Mouse (Mus musculus) adrenal gland, postnatal 14 days (tissue): ENCODE measurements around the gene Fam135a. TPM values are rescaled to one million over a fixed set of nuclear protein-coding genes. Genes with fewer than 3 reads are reported as not detected.

ENCODE experiments used
- total RNA-seq: library from RNA; stranded (reverse); gene quantifications from 2 replicates; pipeline ENCODE4 v1.2.3, GENCODE M21; 2021

Fam135a gene
- total RNA-seq, 1 experiment from 2014 or later: 18.8 TPM

Other genes starting within 250 kb of the Fam135a start
- gene Smap1, start 178.0 kb downstream of the Fam135a start, total RNA-seq: 79.4 and 89.0 TPM in 2 replicates
- gene Sdhaf4, start 94.7 kb downstream of the Fam135a start, total RNA-seq: 54.9 and 57.5 TPM in 2 replicates
- gene Col9a1, start 77.3 kb upstream of the Fam135a start, total RNA-seq: 0.15 and 0.19 TPM in 2 replicates